Comparison of ENCODE assay signal across 28 mouse cellular contexts in genomic region chr17:55904131-55904530, GRCm38 (mm10). TPM values are rescaled to one million over a fixed set of nuclear protein-coding genes. Genes with fewer than 3 reads are reported as not detected.
DNase-seq lines count a peak whose midpoint lies in the region; ATAC-seq and TF ChIP-seq lines count a peak whose summit lies in the region.
"Had no signal": no experiment of that assay in that cellular context is flagged by ENCODE, and none has a peak within 500 bp of the region (broad histone marks: within the 10 kb centered on the region; RNA-seq: fewer than 3 reads in every experiment).

No protein-coding gene starts in this region.

- intact Hi-C loops in heart, postnatal 36 days (cut with DNase I) = no loop called here

- H3K4me3 ChIP-seq in intestine, embryonic 15.5 days (replicated peaks) = no peak overlapping the region
- no peak overlapping the region for H3K4me3 ChIP-seq in intestine, postnatal 0 days (ENCODE audit: low read depth, low read length)
- H3K4me3 ChIP-seq in kidney, postnatal 0 days (replicated peaks; ENCODE audit: low read depth, low read length) = no peak overlapping the region
- H3K4me3 ChIP-seq in megakaryocyte, embryonic 14.5 days (replicated peaks) = peak overlapping the region; percentile 56
- H3K4me3 ChIP-seq: erythroblast, embryonic 14.5 days; forebrain, embryonic 12.5 days; heart, embryonic 13.5 days; hindbrain, embryonic 10.5 days; midbrain, embryonic 13.5 days; neural tube, embryonic 13.5 days had no signal

- DNase-seq in kidney, postnatal 0 days (ENCODE audit: low spot score) = no peak
- no peak for DNase-seq in kidney, adult 9 months
- no peak for DNase-seq in heart, postnatal 36 days
- DNase-seq: adrenal gland, adult 2 months; adrenal gland, postnatal 36 days; cerebellum, adult 18-20 months; cerebellum, postnatal 14 days; forebrain, postnatal 0 days; heart, postnatal 10 days; lung, postnatal 36 days; right cerebral cortex, postnatal 4 days; thymus, postnatal 14 days had no signal

- ATAC-seq in intestine, embryonic 15.5 days = peak; percentile 68
- no peak for ATAC-seq in intestine, postnatal 0 days
- 0 out of 2 replicates have a peak, but pooled peaks have one; percentile 21 for ATAC-seq in kidney, postnatal 0 days (replicated peaks; ENCODE audit: low FRiP score, low read depth)
- ATAC-seq in megakaryocyte, adult 5-6 weeks (ENCODE audit: poor library complexity, severe bottlenecking) = no peak
- ATAC-seq: activated CD4-positive, CD25-positive, alpha-beta regulatory T cell, adult 4 months; forebrain, postnatal 0 days; hindbrain, embryonic 16.5 days; midbrain, embryonic 13.5 days had no signal

- H3K9me3 ChIP-seq in intestine, embryonic 15.5 days = no peaks in the 10 kb centered on the region
- H3K9me3 ChIP-seq in intestine, postnatal 0 days (ENCODE audit: control insufficient read depth) = no peaks in the 10 kb centered on the region
- no peaks in the 10 kb centered on the region for H3K9me3 ChIP-seq in kidney, postnatal 0 days (replicated peaks; ENCODE audit: low read length)
- peaks cover 4% of the 10 kb centered on the region; the same call in 1 of the 2 replicates for H3K9me3 ChIP-seq in megakaryocyte, embryonic 14.5 days
- H3K9me3 ChIP-seq: forebrain, embryonic 12.5 days; hindbrain, embryonic 10.5 days had no signal

- no peaks in the 10 kb centered on the region for H3K4me1 ChIP-seq in intestine, embryonic 15.5 days (replicated peaks)
- no peaks in the 10 kb centered on the region for H3K4me1 ChIP-seq in intestine, postnatal 0 days (replicated peaks; ENCODE audit: control insufficient read depth, insufficient read depth, low read length)
- H3K4me1 ChIP-seq in kidney, postnatal 0 days (replicated peaks; ENCODE audit: insufficient read depth, low read length) = no peaks in the 10 kb centered on the region
- H3K4me1 ChIP-seq in megakaryocyte, embryonic 14.5 days = peaks cover 29% of the 10 kb centered on the region
- H3K4me1 ChIP-seq: forebrain, embryonic 12.5 days; heart, embryonic 13.5 days; hindbrain, embryonic 10.5 days; midbrain, embryonic 13.5 days; neural tube, embryonic 13.5 days had no signal

- no peak for TF ChIP-seq CTCF in intestine, postnatal 0 days (IDR thresholded peaks at IDR 0.05; ENCODE audit: low read depth)
- TF ChIP-seq CTCF in kidney, postnatal 0 days (IDR thresholded peaks at IDR 0.05; ENCODE audit: low read depth) = no peak

- WGBS in intestine, embryonic 15.5 days = 68% methylated on average over 6 of the region's 6 CpGs
- 64% methylated on average over 6 of the region's 6 CpGs for WGBS in intestine, postnatal 0 days
- WGBS in kidney, postnatal 0 days = 61% methylated on average over 6 of the region's 6 CpGs

- H3K27ac ChIP-seq in intestine, embryonic 15.5 days = no peak overlapping the region
- no peak overlapping the region for H3K27ac ChIP-seq in intestine, postnatal 0 days (ENCODE audit: low read depth, low read length)
- 0 out of 2 replicates have a peak overlapping the region, but pooled peaks have one; percentile 28 for H3K27ac ChIP-seq in kidney, postnatal 0 days
- H3K27ac ChIP-seq: forebrain, embryonic 12.5 days; heart, embryonic 13.5 days; hindbrain, embryonic 10.5 days; liver, embryonic 14.5 days; midbrain, embryonic 13.5 days; neural tube, embryonic 13.5 days had no signal

- no peak overlapping the region for H3K4me2 ChIP-seq in intestine, embryonic 15.5 days (replicated peaks)
- no peak overlapping the region for H3K4me2 ChIP-seq in intestine, postnatal 0 days (replicated peaks; ENCODE audit: low read depth)
- no peak overlapping the region for H3K4me2 ChIP-seq in kidney, postnatal 0 days (ENCODE audit: low read length)
- H3K4me2 ChIP-seq: forebrain, embryonic 12.5 days; heart, embryonic 13.5 days; midbrain, embryonic 13.5 days; neural tube, embryonic 13.5 days had no signal

- no peaks in the 10 kb centered on the region for H3K27me3 ChIP-seq in intestine, embryonic 15.5 days (replicated peaks)
- no peaks in the 10 kb centered on the region for H3K27me3 ChIP-seq in intestine, postnatal 0 days (replicated peaks; ENCODE audit: control insufficient read depth, insufficient read depth, low read length)
- H3K27me3 ChIP-seq in kidney, postnatal 0 days (ENCODE audit: insufficient read depth, low read length) = no peaks in the 10 kb centered on the region
- no peaks in the 10 kb centered on the region for H3K27me3 ChIP-seq in megakaryocyte, embryonic 14.5 days (replicated peaks)
- H3K27me3 ChIP-seq: CH12.LX; forebrain, embryonic 12.5 days; heart, embryonic 13.5 days; midbrain, embryonic 13.5 days; neural tube, embryonic 13.5 days had no signal

- no peaks in the 10 kb centered on the region for H3K36me3 ChIP-seq in intestine, embryonic 15.5 days
- no peaks in the 10 kb centered on the region for H3K36me3 ChIP-seq in intestine, postnatal 0 days (ENCODE audit: control insufficient read depth, insufficient read depth)
- no peaks in the 10 kb centered on the region for H3K36me3 ChIP-seq in kidney, postnatal 0 days (ENCODE audit: insufficient read depth, low read length)
- peaks cover under 1% of the 10 kb centered on the region for H3K36me3 ChIP-seq in megakaryocyte, embryonic 14.5 days (replicated peaks; ENCODE audit: low read length)
- H3K36me3 ChIP-seq: forebrain, embryonic 12.5 days; heart, embryonic 13.5 days; hindbrain, embryonic 10.5 days; midbrain, embryonic 13.5 days had no signal

- H3K9ac ChIP-seq in intestine, embryonic 15.5 days = no peak overlapping the region
- H3K9ac ChIP-seq in intestine, postnatal 0 days (ENCODE audit: low read depth, low read length) = no peak overlapping the region
- no peak overlapping the region for H3K9ac ChIP-seq in kidney, postnatal 0 days (ENCODE audit: low read depth, low read length)
- H3K9ac ChIP-seq: forebrain, embryonic 12.5 days; forebrain, postnatal 0 days; heart, embryonic 13.5 days; liver, embryonic 14.5 days; midbrain, embryonic 13.5 days; neural tube, embryonic 13.5 days had no signal

RNA-seq across cellular contexts. Expression of gene Zfp959, which starts 12.2 kb away (rescaled TPM):
- 9.0 and 11.0 TPM in 2 replicates for polyA plus RNA-seq in intestine, embryonic 15.5 days (2015; fragmentation: Nextera tagmentation; extraction: Ambion mirVana)
- 4.8 and 5.0 TPM in 2 replicates for polyA plus RNA-seq in intestine, postnatal 0 days (2015; fragmentation: Nextera tagmentation; extraction: Ambion mirVana)
- 10.8 and 13.0 TPM in 2 replicates for polyA plus RNA-seq in kidney, postnatal 0 days (2015; fragmentation: Nextera tagmentation; extraction: Ambion mirVana)
- polyA plus RNA-seq in megakaryocyte, embryonic 14.5 days (2012; ENCODE audit: insufficient read depth, low replicate concordance) = 0.98 TPM in 1 of 2 replicates, not detected in the other
- total RNA-seq in megakaryocyte, adult 5-6 weeks (2015) = 20.7 and 21.0 TPM in 2 replicates
- total RNA-seq in megakaryocyte, adult 5-6 weeks (2017) = 8.9 and 10.6 TPM in 2 replicates
- total RNA-seq in heart, postnatal 36 days (2021) = 1 to 10 TPM; 4.1 to 5.0 TPM

RNA-seq across cellular contexts. Expression of gene Zfp119a, which starts 25.4 kb away (rescaled TPM):
- polyA plus RNA-seq in intestine, embryonic 15.5 days (2015; fragmentation: Nextera tagmentation; extraction: Ambion mirVana) = 7.4 and 7.5 TPM in 2 replicates
- polyA plus RNA-seq in intestine, postnatal 0 days (2015; fragmentation: Nextera tagmentation; extraction: Ambion mirVana) = 4.9 and 5.1 TPM in 2 replicates
- polyA plus RNA-seq in kidney, postnatal 0 days (2015; fragmentation: Nextera tagmentation; extraction: Ambion mirVana) = 10.8 and 12.0 TPM in 2 replicates
- 0.16 TPM in 1 of 2 replicates, not detected in the other for polyA plus RNA-seq in megakaryocyte, embryonic 14.5 days (2012; ENCODE audit: insufficient read depth, low replicate concordance)
- total RNA-seq in megakaryocyte, adult 5-6 weeks (2015) = 8.7 and 9.9 TPM in 2 replicates
- total RNA-seq in megakaryocyte, adult 5-6 weeks (2017) = 7.4 and 8.1 TPM in 2 replicates
- total RNA-seq in heart, postnatal 36 days (2021) = 1 to 10 TPM; 4.2 to 4.4 TPM
- polyA plus RNA-seq: adrenal gland, adult 2 months; erythroblast, embryonic 14.5 days had no signal

RNA-seq across cellular contexts. Expression of gene Zfp119b, which starts 45.2 kb away (rescaled TPM):
- polyA plus RNA-seq in intestine, embryonic 15.5 days (2015; fragmentation: Nextera tagmentation; extraction: Ambion mirVana) = 3.5 and 4.4 TPM in 2 replicates
- 3.4 and 3.7 TPM in 2 replicates for polyA plus RNA-seq in intestine, postnatal 0 days (2015; fragmentation: Nextera tagmentation; extraction: Ambion mirVana)
- polyA plus RNA-seq in kidney, postnatal 0 days (2015; fragmentation: Nextera tagmentation; extraction: Ambion mirVana) = 8.1 and 10.6 TPM in 2 replicates
- 0.12 TPM in 1 of 2 replicates, not detected in the other for polyA plus RNA-seq in megakaryocyte, embryonic 14.5 days (2012; ENCODE audit: insufficient read depth, low replicate concordance)
- 9.1 and 12.0 TPM in 2 replicates for total RNA-seq in megakaryocyte, adult 5-6 weeks (2015)
- total RNA-seq in megakaryocyte, adult 5-6 weeks (2017) = 4.6 and 7.0 TPM in 2 replicates
- total RNA-seq in heart, postnatal 36 days (2021) = 1 to 10 TPM; 3.7 to 4.3 TPM
- polyA plus RNA-seq: adrenal gland, adult 2 months; erythroblast, embryonic 14.5 days had no signal

RNA-seq across cellular contexts. Expression of gene Ebi3, which starts 48.3 kb away (rescaled TPM):
- 2.8 and 3.2 TPM in 2 replicates for polyA plus RNA-seq in intestine, embryonic 15.5 days (2015; fragmentation: Nextera tagmentation; extraction: Ambion mirVana)
- 1.5 and 1.6 TPM in 2 replicates for polyA plus RNA-seq in intestine, postnatal 0 days (2015; fragmentation: Nextera tagmentation; extraction: Ambion mirVana)
- polyA plus RNA-seq in kidney, postnatal 0 days (2015; fragmentation: Nextera tagmentation; extraction: Ambion mirVana) = 1.6 and 1.8 TPM in 2 replicates
- polyA plus RNA-seq in megakaryocyte, embryonic 14.5 days (2012; ENCODE audit: insufficient read depth, low replicate concordance) = 114 and 143 TPM in 2 replicates
- total RNA-seq in megakaryocyte, adult 5-6 weeks (2015) = 31.8 and 36.1 TPM in 2 replicates
- 16.6 and 34.0 TPM in 2 replicates for total RNA-seq in megakaryocyte, adult 5-6 weeks (2017)
- 1 to 10 TPM in 1 of 2 experiments, under 1 TPM in 1; 0.78 to 1.6 TPM for total RNA-seq in heart, postnatal 36 days (2021)
- total RNA-seq: gastrocnemius, adult 8-10 months had no signal
- polyA plus RNA-seq: C2C12 had no signal

RNA-seq across cellular contexts. Expression of gene Yju2, which starts 54.8 kb away (rescaled TPM):
- polyA plus RNA-seq in intestine, embryonic 15.5 days (2015; fragmentation: Nextera tagmentation; extraction: Ambion mirVana) = 21.0 and 21.4 TPM in 2 replicates
- 10.2 and 10.9 TPM in 2 replicates for polyA plus RNA-seq in intestine, postnatal 0 days (2015; fragmentation: Nextera tagmentation; extraction: Ambion mirVana)
- 21.1 and 22.4 TPM in 2 replicates for polyA plus RNA-seq in kidney, postnatal 0 days (2015; fragmentation: Nextera tagmentation; extraction: Ambion mirVana)
- polyA plus RNA-seq in megakaryocyte, embryonic 14.5 days (2012; ENCODE audit: insufficient read depth, low replicate concordance) = 15.6 and 33.1 TPM in 2 replicates
- total RNA-seq in megakaryocyte, adult 5-6 weeks (2015) = 6.3 and 10.9 TPM in 2 replicates
- total RNA-seq in megakaryocyte, adult 5-6 weeks (2017) = 14.7 and 17.1 TPM in 2 replicates
- 1 to 10 TPM; 8.8 to 9.5 TPM for total RNA-seq in heart, postnatal 36 days (2021)

Comparison
In these comparisons a context has a peak if more than half of its experiments do, and no peak if none do; other contexts are left out.
1. ATAC-seq: peak in intestine, embryonic 15.5 days (single experiment) and kidney, postnatal 0 days (single experiment); none in intestine, postnatal 0 days (single experiment) and megakaryocyte, adult 5-6 weeks (single experiment).